Mouse (Mus musculus): ENCODE measurements around the gene Fmnl2. TPM values are rescaled to one million over a fixed set of nuclear protein-coding genes. Genes with fewer than 3 reads are reported as not detected.

Fmnl2 gene
- total RNA-seq, 2 experiments from 2014 or later, result 4.4 to 5.7 TPM

- peak; percentile 82 for ATAC-seq (replicated peaks; ENCODE audit: poor library complexity, severe bottlenecking)
Measured at GRCm38 (mm10) chr2:53085617-53086202, 228.1 kb downstream of the Fmnl2 start.

GRCm38 (mm10) chr2:53088744-53089143, 231.1 kb downstream of the Fmnl2 start:
- peak; percentile 68 for ATAC-seq (replicated peaks; ENCODE audit: poor library complexity, severe bottlenecking)

GRCm38 (mm10) chr2:53095031-53095430, 237.4 kb downstream of the Fmnl2 start:
- peak; percentile 83 for ATAC-seq (replicated peaks; ENCODE audit: poor library complexity, severe bottlenecking)

- no peak for ATAC-seq (replicated peaks; ENCODE audit: poor library complexity, severe bottlenecking)
Measured at GRCm38 (mm10) chr2:53095489-53095888, 237.8 kb downstream of the Fmnl2 start.

GRCm38 (mm10) chr2:53100093-53100492, 242.4 kb downstream of the Fmnl2 start:
- no peak for ATAC-seq (replicated peaks; ENCODE audit: poor library complexity, severe bottlenecking)

GRCm38 (mm10) chr2:53101885-53102740, 244.5 kb downstream of the Fmnl2 start:
- no peak for ATAC-seq (replicated peaks; ENCODE audit: poor library complexity, severe bottlenecking)

GRCm38 (mm10) chr2:53102901-53103300, 245.2 kb downstream of the Fmnl2 start:
- ATAC-seq (replicated peaks; ENCODE audit: poor library complexity, severe bottlenecking), result no peak

- ATAC-seq (replicated peaks; ENCODE audit: poor library complexity, severe bottlenecking), result no peak
Measured at GRCm38 (mm10) chr2:53105408-53105807, 247.7 kb downstream of the Fmnl2 start.

GRCm38 (mm10) chr2:53106056-53106455, 248.4 kb downstream of the Fmnl2 start:
- ATAC-seq (replicated peaks; ENCODE audit: poor library complexity, severe bottlenecking), result no peak

- ATAC-seq (replicated peaks; ENCODE audit: poor library complexity, severe bottlenecking), result no peak
Measured at GRCm38 (mm10) chr2:53106472-53106871, 248.8 kb downstream of the Fmnl2 start.

GRCm38 (mm10) chr2:53108547-53108946, 250.9 kb downstream of the Fmnl2 start:
- no peak for ATAC-seq (replicated peaks; ENCODE audit: poor library complexity, severe bottlenecking)

- ATAC-seq (replicated peaks; ENCODE audit: poor library complexity, severe bottlenecking), result peak; percentile 76; the same call in 1 of the 2 replicates
Measured at GRCm38 (mm10) chr2:53121797-53122196, 264.1 kb downstream of the Fmnl2 start.

- no peak for ATAC-seq (replicated peaks; ENCODE audit: poor library complexity, severe bottlenecking)
Measured at GRCm38 (mm10) chr2:53125998-53126397, 268.3 kb downstream of the Fmnl2 start.

GRCm38 (mm10) chr2:53129070-53129469, 271.4 kb downstream of the Fmnl2 start:
- ATAC-seq (replicated peaks; ENCODE audit: poor library complexity, severe bottlenecking), result no peak

GRCm38 (mm10) chr2:53131567-53131966, 273.9 kb downstream of the Fmnl2 start:
- ATAC-seq (replicated peaks; ENCODE audit: poor library complexity, severe bottlenecking), result no peak

GRCm38 (mm10) chr2:53146852-53147251, 289.2 kb downstream of the Fmnl2 start:
- 0 out of 2 replicates have a peak, but pooled peaks have one; percentile 22 for ATAC-seq (replicated peaks; ENCODE audit: poor library complexity, severe bottlenecking)

- no peak for ATAC-seq (replicated peaks; ENCODE audit: poor library complexity, severe bottlenecking)
Measured at GRCm38 (mm10) chr2:53173966-53174365, 316.3 kb downstream of the Fmnl2 start.

- no peak for ATAC-seq (replicated peaks; ENCODE audit: poor library complexity, severe bottlenecking)
Measured at GRCm38 (mm10) chr2:53178966-53179365, 321.3 kb downstream of the Fmnl2 start.

- ATAC-seq (replicated peaks; ENCODE audit: poor library complexity, severe bottlenecking), result no peak
Measured at GRCm38 (mm10) chr2:53179876-53180275, 322.2 kb downstream of the Fmnl2 start.

All from granulocyte monocyte progenitor cell, adult 5-6 weeks (primary cell).